Mouse (Mus musculus) liver, embryonic 14.5 days (tissue): ENCODE data around the gene Hibch.

Source experiments
- CTCF ChIP-seq: IDR thresholded peaks from 2 replicates; pipeline ENCODE4 v1.5.1; 2016; ENCODE audit warnings: antibody characterized with exemption, low read depth, control low read depth
- EP300 ChIP-seq: IDR thresholded peaks from 2 replicates; pipeline ENCODE4 v1.6.1; 2016; ENCODE audit warnings: antibody characterized with exemption, low read depth

GRCm38 (mm10) chr1:52846556-52846955 is 1.8 kb downstream of the Hibch start:
- TF ChIP-seq CTCF (no peak), EP300 (no peak)
